Mouse (Mus musculus) liver, postnatal 0 days (tissue): ENCODE results near the gene Satb2. TPM values are rescaled to one million over a fixed set of nuclear protein-coding genes. Genes with fewer than 3 reads are reported as not detected.

Source experiments
- ATAC-seq: fragments of 200-750 bp; cut with Nextera tagmentation; 2 replicates; pipeline ENCODE4 v1.8.0; 2017; ENCODE audit warnings: mild to moderate bottlenecking, moderate library complexity
- DNase-seq: peaks from one replicate; pipeline ENCODE4 v3.0.0-alpha.2; 2016
- H3K27ac ChIP-seq: fragments of 300-500 bp; sonication (generic); 2 replicates; pipeline ENCODE4 v1.5.1; 2014; ENCODE audit warnings: antibody characterized with exemption, moderate library complexity, mild to moderate bottlenecking, low read depth
- H3K27me3 ChIP-seq: fragments of 300-500 bp; sonication (generic); 2 replicates; pipeline ENCODE4 v1.6.1; 2014; ENCODE audit warnings: low read length, control low read depth, mixed read lengths; ENCODE audit not compliant: insufficient read depth
- H3K36me3 ChIP-seq: fragments of 300-500 bp; sonication (generic); replicated peaks from 2 replicates; pipeline ENCODE4 v1.6.1; 2014; ENCODE audit warnings: mild to moderate bottlenecking, control low read depth, low read length, moderate library complexity, mixed read lengths; ENCODE audit not compliant: insufficient read depth
- H3K4me1 ChIP-seq: fragments of 300-500 bp; sonication (generic); 2 replicates; pipeline ENCODE4 v1.6.1; 2014; ENCODE audit warnings: antibody characterized with exemption, mild to moderate bottlenecking, control low read depth; ENCODE audit not compliant: insufficient read depth
- H3K4me2 ChIP-seq: fragments of 300-500 bp; sonication (generic); 2 replicates; pipeline ENCODE4 v1.6.1; 2014; ENCODE audit warnings: low read depth, mild to moderate bottlenecking, low read length, moderate library complexity, mixed read lengths
- H3K4me3 ChIP-seq: fragments of 300-500 bp; sonication (generic); 2 replicates; pipeline ENCODE4 v1.5.1; 2014; ENCODE audit warnings: low read depth, low read length
- H3K9ac ChIP-seq: fragments of 300-500 bp; sonication (generic); replicated peaks from 2 replicates; pipeline ENCODE4 v1.6.1; 2014; ENCODE audit warnings: mild to moderate bottlenecking, moderate library complexity
- H3K9me3 ChIP-seq: fragments of 300-500 bp; sonication (generic); 2 replicates; pipeline ENCODE4 v1.6.1; 2016; ENCODE audit warnings: mild to moderate bottlenecking, control low read depth, low read length, mixed read lengths
- CTCF ChIP-seq: sonication (generic); IDR thresholded peaks from 2 replicates; pipeline ENCODE4 v1.5.1; 2016; ENCODE audit warnings: antibody characterized with exemption, low read depth
- EP300 ChIP-seq: IDR thresholded peaks from 2 replicates; pipeline ENCODE4 v1.6.1; 2016; ENCODE audit warnings: antibody characterized with exemption, low read depth, mild to moderate bottlenecking
- WGBS: fragments of 180-500 bp; shearing (Covaris S2); extraction: QIAGEN DNeasy Blood & Tissue Kit; methylation state at CpG from one replicate; pipeline ENCODE4 v1.1.7; 2014; ENCODE audit not compliant: insufficient replicate concordance; 5-methylcytosine and 5-hydroxymethylcytosine counted together
- polyA plus RNA-seq: library from polyadenylated mRNA; unstranded; fragments of >200 nt; fragmentation: Nextera tagmentation; extraction: Ambion mirVana; gene quantifications from 2 replicates; pipeline ENCODE4 v1.2.1, GENCODE M21; 2015

Gene Satb2
- polyA plus RNA-seq, 1 experiment from 2014 or later: 0.11 TPM

GRCm38 (mm10) chr1:56975546-56975945 is 2.9 kb downstream of the Satb2 start:
- no peak for ATAC-seq
- Histone ChIP-seq H3K27me3 (peaks cover 84% of the 10 kb centered on the region), H3K4me2 (no peak overlapping the region), H3K9ac (no peak overlapping the region), H3K4me1 (peaks cover 11% of the 10 kb centered on the region), H3K27ac (no peak overlapping the region), H3K9me3 (no peaks in the 10 kb centered on the region), H3K36me3 (no peaks in the 10 kb centered on the region), H3K4me3 (no peak overlapping the region)
- WGBS: 3% methylated on average over 12 of the region's 12 CpGs
- DNase-seq: no peak
- no peak for TF ChIP-seq CTCF
- TF ChIP-seq EP300: no peak

- WGBS: 7% methylated on average over 14 of the region's 14 CpGs
- peaks cover 84% of the 10 kb centered on the region for H3K27me3 ChIP-seq
Observed at GRCm38 (mm10) chr1:56974187-56974586, 4.3 kb downstream of the Satb2 start.

GRCm38 (mm10) chr1:56973593-56973950 is 4.9 kb downstream of the Satb2 start:
- H3K9me3 ChIP-seq: no peaks in the 10 kb centered on the region
- no peak overlapping the region for H3K27ac ChIP-seq
- peak overlapping the region; percentile 69 for H3K4me3 ChIP-seq
- TF ChIP-seq CTCF: no peak
- no peak for TF ChIP-seq EP300
- no peak for ATAC-seq
- DNase-seq: no peak
- peaks cover 20% of the 10 kb centered on the region for H3K4me1 ChIP-seq
- H3K4me2 ChIP-seq: peak overlapping the region; percentile 99
- H3K9ac ChIP-seq: peak overlapping the region; percentile 61
- H3K27me3 ChIP-seq: peaks cover 87% of the 10 kb centered on the region
- under 1% methylated on average over 16 of the region's 16 CpGs for WGBS
- no peaks in the 10 kb centered on the region for H3K36me3 ChIP-seq

More at GRCm38 (mm10) chr1:56974187-56974586, 4.3 kb downstream of the Satb2 start:
- Histone ChIP-seq H3K4me1 (peaks cover 20% of the 10 kb centered on the region), H3K4me2 (peak overlapping the region; percentile 99; the same call in 1 of the 2 replicates), H3K27ac (no peak overlapping the region), H3K4me3 (no peak overlapping the region), H3K9ac (no peak overlapping the region), H3K36me3 (no peaks in the 10 kb centered on the region), H3K9me3 (no peaks in the 10 kb centered on the region)
- no peak for DNase-seq
- ATAC-seq: no peak
- TF ChIP-seq CTCF (no peak), EP300 (no peak)

- ATAC-seq (peak; percentile 69), DNase-seq (peak; percentile 87)
- H3K4me3 ChIP-seq: peak overlapping the region; percentile 69
- peak overlapping the region; percentile 99 for H3K4me2 ChIP-seq
- peak overlapping the region; percentile 61 for H3K9ac ChIP-seq
- no peaks in the 10 kb centered on the region for H3K36me3 ChIP-seq
- peaks cover 20% of the 10 kb centered on the region for H3K4me1 ChIP-seq
- no peak for TF ChIP-seq CTCF
- no peak for TF ChIP-seq EP300
- WGBS: under 1% methylated on average over 47 of the region's 47 CpGs
- peaks cover 83% of the 10 kb centered on the region for H3K27me3 ChIP-seq
- no peaks in the 10 kb centered on the region for H3K9me3 ChIP-seq
- H3K27ac ChIP-seq: no peak overlapping the region
Observed at GRCm38 (mm10) chr1:56972950-56973592, 5.4 kb downstream of the Satb2 start.

GRCm38 (mm10) chr1:56972251-56972949 is 6.0 kb downstream of the Satb2 start:
- TF ChIP-seq CTCF: no peak
- no peak for TF ChIP-seq EP300
- no peaks in the 10 kb centered on the region for H3K9me3 ChIP-seq
- ATAC-seq (peak; percentile 45), DNase-seq (peak; percentile 48)
- H3K9ac ChIP-seq: peak overlapping the region; percentile 61
- no peaks in the 10 kb centered on the region for H3K36me3 ChIP-seq
- H3K27ac ChIP-seq: no peak overlapping the region
- H3K4me3 ChIP-seq: peak overlapping the region; percentile 69
- H3K4me1 ChIP-seq: peaks cover 20% of the 10 kb centered on the region
- WGBS: under 1% methylated on average over 61 of the region's 83 CpGs
- H3K4me2 ChIP-seq: peak overlapping the region; percentile 99
- H3K27me3 ChIP-seq: peaks cover 76% of the 10 kb centered on the region

- Histone ChIP-seq H3K4me2 (peak overlapping the region; percentile 99), H3K27ac (no peak overlapping the region), H3K9me3 (no peaks in the 10 kb centered on the region), H3K27me3 (peaks cover 71% of the 10 kb centered on the region), H3K36me3 (no peaks in the 10 kb centered on the region), H3K4me1 (peaks cover 17% of the 10 kb centered on the region), H3K4me3 (peak overlapping the region; percentile 69), H3K9ac (peak overlapping the region; percentile 61; the same call in 1 of the 2 replicates)
- TF ChIP-seq CTCF (no peak), EP300 (no peak)
- no peak for DNase-seq
- ATAC-seq: no peak
- 0% methylated on average over 21 of the region's 23 CpGs for WGBS
Observed at GRCm38 (mm10) chr1:56971942-56972250, 6.6 kb downstream of the Satb2 start.
